Mouse (Mus musculus) spleen, postnatal 36 days (tissue): ENCODE measurements around the gene Ahcyl1.
"Not testable (repeated sequence)": the region's sequence is repeated elsewhere in the genome, so short reads cannot be mapped to it uniquely, and the experiment has no call there.

Source experiments
- DNase-seq, 2 experiments: peaks; one replicate each; pipeline ENCODE4 v3.0.0; 2022; ENCODE audit warnings: low spot score in 2 of 2, mixed read lengths in 1 of 2

Ahcyl1 gene

GRCm38 (mm10) chr3:107655491-107655890 is 40.9 kb downstream of the Ahcyl1 start:
- no peak for DNase-seq

DNA sequence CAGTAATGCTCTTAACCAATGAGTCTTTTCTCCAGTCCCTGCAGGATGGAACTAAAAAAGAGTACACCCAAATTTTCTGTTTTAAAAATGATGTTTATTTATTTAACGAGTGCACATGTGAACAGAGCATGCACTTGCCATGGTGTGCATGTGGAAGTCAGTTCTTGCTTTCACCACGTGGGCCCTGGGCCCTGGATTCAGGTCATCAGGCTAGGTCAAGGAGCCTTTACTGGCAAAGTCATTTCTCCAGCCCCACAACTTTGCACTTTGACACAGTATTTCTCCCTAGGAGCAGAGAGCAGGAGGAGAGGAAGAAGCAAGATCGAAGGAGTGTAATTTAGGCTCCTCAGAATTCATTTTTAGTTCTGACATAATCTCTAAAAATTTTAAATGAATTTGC is 41.5 kb downstream of the Ahcyl1 start:
- no peak for DNase-seq

- no peak for DNase-seq
Observed at GRCm38 (mm10) chr3:107652968-107653367, 43.4 kb downstream of the Ahcyl1 start.

DNA sequence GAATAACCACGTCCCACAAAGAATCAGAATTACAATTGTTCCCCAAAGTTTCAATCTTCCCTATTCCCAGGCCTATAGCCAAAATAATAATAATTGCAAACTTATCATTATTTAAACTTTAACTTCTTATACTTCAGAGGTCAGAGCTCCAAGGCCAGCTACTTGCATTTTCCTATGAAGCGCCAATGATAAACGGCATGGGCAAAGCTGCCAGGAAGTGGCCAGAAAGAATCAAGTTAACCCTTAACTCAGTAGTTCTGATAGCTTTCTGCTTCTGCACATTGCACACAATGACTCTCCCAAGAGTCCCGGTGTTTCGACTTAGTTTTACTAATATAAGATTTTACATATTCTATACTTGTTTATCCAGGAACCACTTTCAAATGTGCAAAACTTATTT is 46.1 kb downstream of the Ahcyl1 start:
- not testable (repeated sequence) for DNase-seq

DNA sequence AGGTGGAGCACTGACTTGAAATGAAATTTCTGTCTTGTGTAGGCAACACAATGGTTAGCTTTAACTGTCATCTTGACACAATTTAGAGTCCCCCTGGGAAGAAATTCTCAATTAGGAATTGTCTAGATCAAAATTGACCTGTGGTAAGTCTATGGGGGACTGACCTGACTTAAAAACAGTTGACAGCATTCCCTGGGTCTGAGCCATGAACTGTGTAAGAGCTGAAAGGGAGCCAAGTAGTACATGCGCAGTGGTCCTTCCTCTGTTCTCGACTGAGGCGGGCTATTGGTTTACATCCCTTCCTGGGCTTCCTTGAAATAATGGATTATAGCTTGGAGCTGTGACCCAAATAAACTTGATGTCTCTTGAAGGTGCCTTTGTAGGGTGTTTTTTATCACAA is 49.4 kb downstream of the Ahcyl1 start:
- no peak for DNase-seq

DNA sequence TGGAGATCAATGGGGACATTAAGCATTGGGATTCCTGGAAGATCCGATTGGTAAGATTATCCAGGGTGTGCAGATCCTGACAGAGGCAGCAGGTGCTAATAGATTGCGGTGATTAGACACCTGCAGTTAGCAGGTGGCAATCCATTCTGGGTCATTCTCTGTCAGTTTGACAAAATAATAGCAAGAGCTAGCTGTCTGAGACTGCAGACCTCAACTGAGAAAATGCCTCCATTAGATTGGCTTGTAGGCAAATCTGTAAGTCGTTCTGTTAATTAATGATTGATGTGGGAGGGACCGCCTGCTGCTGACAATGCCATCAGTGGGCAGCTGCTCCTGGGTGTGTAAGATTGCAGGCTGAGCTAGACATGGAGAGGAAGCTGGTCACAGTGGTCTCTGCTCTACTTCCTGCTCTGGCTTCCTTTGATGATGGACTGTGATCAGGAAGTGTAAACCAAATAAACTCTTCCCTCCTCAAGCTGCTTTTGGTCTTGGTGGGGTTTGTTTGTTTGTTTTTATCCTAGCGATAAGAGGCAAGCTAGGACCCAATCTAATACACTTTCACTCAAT is 58.7 kb downstream of the Ahcyl1 start:
- DNase-seq = no peak

DNA sequence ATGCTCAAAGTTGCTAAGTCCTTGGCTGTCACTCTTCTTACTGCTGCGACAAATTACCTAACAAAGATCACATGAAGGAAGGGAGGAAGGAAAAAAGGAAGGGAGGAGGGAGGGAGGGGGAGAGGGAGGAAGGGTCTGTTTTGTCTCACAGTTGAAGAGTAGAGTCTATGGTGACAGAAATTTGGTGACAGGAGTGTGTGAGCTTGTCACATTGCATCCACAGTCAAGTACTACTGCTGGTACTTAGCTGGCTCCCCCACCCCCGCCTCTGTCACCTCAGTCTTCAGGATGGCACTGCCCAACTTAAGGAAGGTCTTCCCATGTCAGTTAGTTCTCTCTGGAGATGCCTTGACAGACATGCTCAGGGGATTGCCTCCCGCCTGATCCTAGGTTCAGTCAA is 60.1 kb downstream of the Ahcyl1 start:
- no peak for DNase-seq

GRCm38 (mm10) chr3:107635836-107636235 is 60.5 kb downstream of the Ahcyl1 start:
- no peak for DNase-seq

- no peak for DNase-seq
Observed at GRCm38 (mm10) chr3:107633906-107634305, 62.5 kb downstream of the Ahcyl1 start.

GRCm38 (mm10) chr3:107632786-107633185 is 63.6 kb downstream of the Ahcyl1 start:
- no peak for DNase-seq

DNA sequence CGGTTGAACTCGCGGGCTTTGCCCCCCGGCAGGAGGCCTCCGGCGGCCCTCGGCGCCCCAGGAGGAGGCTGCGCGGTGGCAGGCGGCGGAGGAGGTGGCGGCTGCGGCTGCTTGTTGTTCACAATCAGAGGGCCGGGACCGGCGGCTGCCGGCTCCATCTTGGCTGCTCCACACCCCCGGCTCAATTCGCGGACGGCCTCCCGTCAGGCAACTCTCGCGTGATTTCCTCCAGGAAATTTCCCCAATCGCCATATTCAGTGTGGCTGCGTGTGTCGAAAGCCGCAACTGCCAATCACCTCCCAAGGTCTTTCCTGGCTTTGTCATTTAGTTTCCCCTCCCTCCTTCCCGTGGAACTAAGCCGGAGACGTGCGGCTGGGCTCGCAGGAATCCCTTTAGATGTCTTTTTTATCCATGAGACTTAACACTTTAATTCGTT is 64.8 kb downstream of the Ahcyl1 start, which contains the start of gene Strip1:
Gene Strip1, minus strand, starts transcription at position 172 of the 436 bp plus-strand sequence.
- DNase-seq = peak; percentile 88 to 93

DNA sequence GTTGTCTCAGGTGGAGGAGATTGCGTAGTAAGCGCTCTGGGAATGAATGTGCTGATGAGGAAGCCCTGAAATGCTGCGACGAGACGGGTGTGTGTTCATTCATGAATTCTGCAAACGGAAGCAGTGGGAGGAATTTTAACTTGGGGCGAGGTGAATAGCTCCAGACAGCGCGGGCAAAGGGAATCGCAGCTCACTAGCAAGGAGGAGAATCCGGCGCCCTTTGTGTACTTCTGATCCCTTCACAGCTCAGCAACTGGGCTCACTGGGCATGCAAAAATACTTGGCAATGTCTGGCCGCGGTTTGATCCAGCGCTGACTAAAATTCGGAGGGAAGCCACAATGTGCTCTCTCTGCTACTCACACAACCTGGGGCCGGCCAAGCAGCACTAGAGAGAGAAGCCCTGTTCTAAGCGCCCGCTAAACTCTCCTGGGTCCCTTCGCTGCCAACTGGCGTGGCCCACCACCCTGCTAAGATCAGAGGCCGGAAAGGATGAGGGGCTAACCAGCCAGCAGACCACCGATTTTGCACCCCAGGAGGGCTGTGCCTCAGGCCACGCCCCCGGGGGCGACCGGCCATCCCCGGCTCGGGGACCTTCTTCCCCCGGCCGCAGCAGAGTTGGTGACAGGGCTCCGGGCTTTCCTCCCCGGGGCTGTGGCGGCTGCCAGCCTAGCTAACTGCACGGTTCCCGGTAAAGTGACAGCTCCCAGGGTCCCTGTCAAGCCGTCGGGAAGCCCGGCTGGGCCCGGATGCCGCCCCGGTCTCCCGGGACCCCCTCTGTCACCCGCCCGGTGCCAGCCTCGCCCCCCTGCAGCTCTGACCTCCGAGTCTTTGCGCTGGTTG is 65.5 kb downstream of the Ahcyl1 start, which contains the start of gene Gm10961:
Gene Gm10961, plus strand, starts transcription at position 641 of the 841 bp plus-strand sequence.
- peak; percentile 11 to 12 for DNase-seq

- no peak for DNase-seq
Observed at GRCm38 (mm10) chr3:107629411-107629810, 66.9 kb downstream of the Ahcyl1 start.

- no peak for DNase-seq
Observed at GRCm38 (mm10) chr3:107628551-107628950, 67.8 kb downstream of the Ahcyl1 start.

GRCm38 (mm10) chr3:107627641-107628040 is 68.7 kb downstream of the Ahcyl1 start:
- no peak for DNase-seq

DNA sequence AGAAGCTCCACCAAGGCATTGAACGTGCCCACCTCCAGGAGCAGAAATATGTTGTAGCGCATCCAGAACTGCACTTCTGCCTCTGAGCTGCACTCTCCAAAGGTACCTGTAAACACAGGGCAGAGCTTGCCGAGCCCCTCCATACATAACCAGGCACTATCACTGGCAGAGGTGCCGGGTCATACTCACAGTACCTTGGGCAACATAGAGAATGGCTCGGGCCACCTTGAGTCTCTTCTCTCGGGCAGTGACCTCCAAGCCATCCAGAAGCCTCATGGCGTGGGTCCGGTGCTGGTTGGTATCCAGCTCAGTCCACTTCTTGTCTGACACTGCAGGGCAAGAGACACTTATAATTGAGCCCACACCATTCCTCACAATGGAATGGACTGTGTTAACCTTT is 69.6 kb downstream of the Ahcyl1 start:
- DNase-seq = no peak

GRCm38 (mm10) chr3:107625536-107625935 is 70.8 kb downstream of the Ahcyl1 start:
- no peak for DNase-seq

DNA sequence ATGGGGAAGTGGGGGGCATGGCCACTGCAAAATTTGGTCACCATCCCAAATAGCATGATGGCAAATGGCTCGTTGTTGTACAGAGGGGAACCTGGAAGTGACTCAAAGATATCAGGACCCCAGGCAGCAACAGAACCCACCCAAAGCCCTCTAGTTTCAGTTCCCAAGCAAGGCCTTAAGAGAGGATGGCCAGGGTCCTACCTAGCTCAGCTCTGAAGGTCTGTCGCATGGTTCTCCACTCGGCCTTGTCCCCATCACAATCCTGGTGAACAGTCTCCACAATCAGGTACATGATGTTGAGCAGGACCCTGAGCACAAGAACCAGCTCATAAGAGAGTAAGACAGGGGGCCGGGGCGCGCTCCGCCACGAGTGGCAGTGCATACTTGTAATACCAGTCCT is 71.9 kb downstream of the Ahcyl1 start:
- DNase-seq = no peak

- no peak for DNase-seq
Observed at GRCm38 (mm10) chr3:107622537-107622936, 73.8 kb downstream of the Ahcyl1 start.

GRCm38 (mm10) chr3:107621286-107622075 is 74.9 kb downstream of the Ahcyl1 start:
- DNase-seq = no peak

- DNase-seq = no peak
Observed at GRCm38 (mm10) chr3:107619911-107620310, 76.4 kb downstream of the Ahcyl1 start.

GRCm38 (mm10) chr3:107617800-107618199 is 78.6 kb downstream of the Ahcyl1 start:
- no peak for DNase-seq
